Mouse (Mus musculus): ENCODE measurements around the gene Arfip1.
"Not testable (repeated sequence)": the region's sequence is repeated elsewhere in the genome, so short reads cannot be mapped to it uniquely, and the experiment has no call there.

The Arfip1 gene

DNA sequence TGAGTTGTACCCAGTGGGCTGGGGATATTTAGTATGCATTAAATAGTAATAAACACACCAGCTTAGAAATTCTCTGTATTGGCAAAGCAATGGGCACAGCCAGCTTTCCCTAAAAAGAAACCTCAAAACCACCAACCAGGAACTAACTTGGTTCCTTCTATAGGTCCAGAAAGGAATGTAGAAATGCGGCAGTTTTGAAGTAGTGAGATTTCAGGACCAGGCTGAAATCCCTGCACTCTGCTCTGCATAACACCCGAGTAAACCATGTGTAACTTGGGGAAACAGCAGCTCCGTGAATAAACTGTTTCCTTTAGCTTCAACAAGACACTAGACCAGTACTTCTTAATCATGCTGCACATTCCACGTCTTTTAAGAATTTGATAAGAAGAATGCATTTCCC, 1.7 kb downstream of the Arfip1 start:
- no peak for DNase-seq (ENCODE audit: low spot score in 2 of 2)

DNA sequence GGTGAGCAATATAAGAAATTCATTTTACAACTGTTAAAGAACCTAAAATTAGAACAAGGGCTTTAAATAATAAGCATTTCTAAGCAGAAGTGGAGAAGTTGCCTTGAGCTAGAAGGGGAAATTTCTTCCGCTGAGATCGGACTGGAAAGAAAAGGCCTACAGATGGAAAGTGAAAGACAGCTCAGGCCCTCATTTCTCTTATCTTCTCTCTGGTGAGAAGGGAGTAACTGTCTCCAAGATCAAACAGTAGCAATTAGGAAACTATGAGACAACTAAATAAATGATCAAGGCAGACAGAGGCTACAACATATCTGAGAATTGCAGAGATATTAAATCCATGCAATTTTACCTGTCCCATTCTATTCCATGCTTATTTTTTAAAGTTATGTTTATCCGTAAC, 11.9 kb downstream of the Arfip1 start:
- no peak for DNase-seq (ENCODE audit: low spot score in 2 of 2)

DNA sequence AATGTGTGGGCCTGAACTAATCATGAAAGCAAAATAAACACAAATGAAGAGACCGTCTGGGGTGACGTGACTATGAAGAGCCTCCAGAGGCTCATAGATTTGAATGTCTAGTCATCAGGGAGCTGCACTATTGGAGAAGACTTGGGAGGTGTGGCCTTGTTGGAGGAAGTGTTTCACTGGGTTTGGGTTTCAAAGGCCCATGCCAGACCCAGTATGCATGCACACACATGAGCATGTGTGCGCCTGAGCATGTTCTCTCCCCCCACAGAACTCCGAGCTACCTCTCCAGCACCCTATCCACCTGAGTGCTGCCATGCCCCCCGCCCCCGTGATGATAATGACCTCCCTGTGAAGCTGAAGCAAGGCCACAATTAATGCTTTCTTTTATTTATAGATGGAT, 12.8 kb downstream of the Arfip1 start:
- no peak for DNase-seq (ENCODE audit: low spot score in 2 of 2)

DNA sequence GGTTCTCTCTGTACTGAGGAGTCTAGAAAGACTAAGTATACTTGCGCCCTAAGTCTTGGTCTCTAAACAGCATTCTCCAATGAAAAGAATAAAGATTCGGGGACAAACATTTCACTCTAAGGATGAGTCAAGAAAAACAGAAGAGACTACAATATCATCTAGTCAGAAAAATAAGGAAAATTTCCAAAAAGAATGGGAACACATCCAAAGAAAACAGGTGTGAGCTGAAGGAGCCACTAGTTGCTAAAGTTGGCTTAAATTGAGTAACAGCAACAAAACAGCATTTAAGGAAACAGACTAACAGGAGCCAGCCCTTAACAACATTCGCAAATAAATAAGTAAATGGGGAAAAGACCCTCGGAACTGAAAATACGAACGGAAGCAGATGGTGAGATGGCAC, 13.9 kb downstream of the Arfip1 start:
- DNase-seq (ENCODE audit: low spot score in 2 of 2): no peak

DNA sequence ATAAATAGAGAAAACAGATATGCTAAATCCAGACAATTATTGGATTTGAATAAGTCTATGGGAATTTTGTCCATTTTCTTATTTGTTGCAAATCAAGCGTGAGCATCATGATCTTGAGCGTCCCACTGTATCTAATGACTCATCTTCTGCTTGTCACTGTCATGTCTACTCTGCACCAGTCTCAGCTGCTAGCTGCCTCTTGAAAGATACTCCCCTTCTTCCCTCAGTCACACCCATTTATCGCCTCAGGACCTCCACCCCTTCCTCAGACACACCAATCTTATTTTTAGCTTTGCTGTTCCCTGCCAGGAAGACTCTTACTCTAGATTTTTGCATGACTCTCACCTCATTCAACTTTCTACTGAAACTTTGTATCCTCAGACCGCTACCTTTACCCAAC, 19.0 kb downstream of the Arfip1 start:
- DNase-seq (ENCODE audit: low spot score in 2 of 2): no peak

DNA sequence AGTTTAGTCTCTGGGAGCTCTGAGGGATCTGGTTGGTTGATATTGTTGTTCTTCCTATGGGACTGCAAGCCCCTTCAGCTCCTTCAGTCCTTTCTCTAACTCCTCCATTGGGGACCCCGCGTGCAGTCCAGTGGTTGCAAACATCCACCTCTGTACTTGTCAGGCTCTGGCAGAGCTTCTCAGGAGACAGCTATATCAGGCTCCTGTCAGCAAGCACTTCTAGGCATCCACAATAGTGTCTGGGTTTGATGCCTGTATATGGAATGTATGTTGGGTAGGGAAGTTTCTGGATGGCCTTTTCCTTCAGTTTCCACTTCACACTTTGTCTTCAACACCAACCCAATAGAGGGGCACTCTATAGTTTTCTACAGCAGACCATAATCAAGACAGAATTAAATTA, 19.5 kb downstream of the Arfip1 start:
- not testable (repeated sequence) for DNase-seq (ENCODE audit: low spot score in 2 of 2)

DNA sequence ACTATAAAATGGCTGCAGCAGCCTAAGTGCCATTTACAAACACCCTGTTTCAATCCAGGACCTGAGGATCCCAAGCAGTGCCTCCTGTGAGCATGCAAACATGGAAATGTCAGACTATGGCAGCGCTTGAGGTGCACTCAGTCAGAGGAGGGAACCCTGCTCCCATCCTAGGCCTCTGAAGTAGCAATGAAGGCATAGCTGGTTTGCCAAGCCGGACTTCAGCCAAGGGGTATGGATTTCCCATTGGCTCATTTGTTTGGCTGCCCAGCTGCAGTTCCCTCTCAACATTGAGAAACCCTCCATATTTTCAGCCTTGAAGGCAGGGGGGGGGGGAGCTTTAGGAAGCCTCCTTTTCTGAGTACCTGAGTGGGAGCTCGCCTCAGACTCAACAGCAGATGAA, 24.1 kb downstream of the Arfip1 start:
- DNase-seq (ENCODE audit: low spot score in 2 of 2): no peak

DNA sequence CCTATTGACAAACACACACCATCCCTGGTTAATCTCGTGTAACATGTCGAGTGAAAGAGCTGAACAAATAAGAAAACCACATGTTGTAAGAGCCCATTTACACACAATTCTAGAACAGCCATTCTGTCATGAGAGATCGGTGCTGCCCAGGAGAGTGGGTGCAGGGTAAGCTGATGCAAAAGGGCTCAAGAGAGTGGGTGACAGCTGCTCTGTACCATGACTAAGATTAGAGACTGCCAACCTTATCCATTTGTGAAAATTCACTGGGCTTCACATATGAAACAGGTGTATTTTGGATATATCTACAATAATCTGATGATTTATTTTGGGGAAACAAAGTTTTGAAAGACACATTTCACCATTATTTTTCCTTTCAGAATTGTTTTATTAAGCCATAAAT, 26.6 kb downstream of the Arfip1 start:
- no peak for DNase-seq (ENCODE audit: low spot score in 2 of 2)

DNA sequence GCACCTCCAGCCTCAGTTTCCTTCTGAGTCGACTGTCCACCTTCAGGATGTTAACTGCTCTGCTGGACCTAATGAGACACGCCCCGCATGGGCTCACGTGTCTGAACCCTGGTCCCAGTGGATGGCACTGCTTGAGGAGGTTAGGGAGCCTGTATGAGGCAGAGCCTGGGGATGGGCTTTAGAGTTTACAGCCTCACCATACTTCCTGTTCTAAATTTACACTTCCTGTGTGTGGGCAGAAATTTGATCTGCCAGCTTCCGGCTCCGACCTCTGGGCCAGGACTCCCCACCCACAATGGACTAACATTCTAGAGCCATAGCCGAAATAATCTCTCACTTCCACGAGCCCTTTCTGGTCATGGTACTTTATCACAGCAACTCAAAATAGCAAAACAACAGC, 35.2 kb downstream of the Arfip1 start:
- no peak for DNase-seq (ENCODE audit: low spot score in 2 of 2)

DNA sequence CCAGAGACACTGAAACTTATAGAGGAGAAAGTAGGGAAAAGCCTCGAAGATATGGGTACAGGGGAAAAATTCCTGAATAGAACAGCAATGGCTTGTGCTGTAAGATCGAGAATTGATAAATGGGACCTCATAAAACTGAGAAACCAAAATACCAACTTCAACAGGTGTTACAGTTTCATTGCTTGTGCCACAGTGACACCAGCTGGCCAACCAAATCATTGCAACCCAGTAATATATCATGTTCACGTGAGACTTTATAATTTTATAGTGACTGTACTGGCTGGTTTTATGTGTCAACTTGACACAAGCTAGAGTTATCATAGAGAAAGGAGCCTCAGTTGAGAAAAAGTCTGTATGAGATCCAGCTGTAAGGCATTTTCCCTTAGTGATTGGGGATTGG, 40.0 kb downstream of the Arfip1 start:
- peak; percentile 58 to 81 for DNase-seq (ENCODE audit: low spot score in 2 of 2)

DNA sequence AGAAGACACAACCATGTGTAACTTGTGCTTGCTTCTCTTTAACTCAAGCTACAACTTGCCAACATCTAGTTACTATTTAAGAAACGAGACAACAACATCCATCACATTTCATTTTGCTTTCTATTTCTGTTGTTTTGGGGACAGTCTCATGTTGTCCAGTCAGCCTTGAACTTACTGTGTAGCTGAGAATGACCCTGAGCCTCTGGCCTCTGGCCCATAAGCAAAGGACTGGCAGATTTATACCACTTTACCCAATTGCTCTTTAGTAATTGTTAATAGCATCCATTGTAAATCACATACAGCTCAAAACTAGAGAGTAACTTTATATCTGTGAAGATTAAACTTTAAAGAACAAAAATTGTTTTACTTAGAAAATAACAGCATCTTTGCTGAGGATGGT, 40.5 kb downstream of the Arfip1 start:
- DNase-seq (ENCODE audit: low spot score in 2 of 2): no peak

DNA sequence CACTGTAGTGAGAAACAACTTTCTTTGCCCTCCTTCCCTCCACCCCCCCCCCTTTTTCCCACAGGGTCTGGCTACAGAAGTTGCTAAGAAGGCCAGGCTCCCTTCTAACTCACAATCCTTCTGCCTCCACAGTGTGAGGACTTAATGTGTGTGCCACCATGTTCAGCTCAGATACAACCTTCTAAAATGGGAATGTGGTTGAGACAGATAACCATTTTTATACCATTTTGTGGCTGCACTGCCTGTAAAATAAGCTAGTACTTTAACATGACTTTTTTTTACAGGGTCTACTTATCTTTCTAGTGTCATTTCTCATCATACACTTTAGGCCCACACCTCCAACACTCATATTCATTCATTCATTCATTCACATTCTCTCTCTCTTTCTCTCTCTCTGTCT, 41.8 kb downstream of the Arfip1 start:
- no peak for DNase-seq (ENCODE audit: low spot score in 2 of 2)

DNA sequence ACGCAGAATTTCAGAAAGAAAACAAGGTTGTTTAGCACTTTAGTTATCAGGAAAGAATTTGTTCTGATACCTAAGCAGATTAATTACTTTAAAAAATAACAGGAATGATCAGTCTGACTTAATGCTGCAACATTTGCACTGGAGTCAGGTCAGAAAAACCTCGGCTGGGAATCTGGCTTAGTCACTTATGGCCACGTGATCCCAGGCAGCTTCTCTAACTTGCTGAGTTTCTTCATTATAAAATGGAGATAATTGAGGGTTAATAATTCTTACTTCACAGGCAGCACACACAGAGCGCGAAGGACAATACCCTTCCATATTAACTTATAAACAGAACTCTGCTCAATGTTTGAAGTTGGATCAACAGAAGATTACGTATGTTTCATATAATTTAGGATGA, 45.4 kb downstream of the Arfip1 start:
- DNase-seq (ENCODE audit: low spot score in 2 of 2): no peak

DNA sequence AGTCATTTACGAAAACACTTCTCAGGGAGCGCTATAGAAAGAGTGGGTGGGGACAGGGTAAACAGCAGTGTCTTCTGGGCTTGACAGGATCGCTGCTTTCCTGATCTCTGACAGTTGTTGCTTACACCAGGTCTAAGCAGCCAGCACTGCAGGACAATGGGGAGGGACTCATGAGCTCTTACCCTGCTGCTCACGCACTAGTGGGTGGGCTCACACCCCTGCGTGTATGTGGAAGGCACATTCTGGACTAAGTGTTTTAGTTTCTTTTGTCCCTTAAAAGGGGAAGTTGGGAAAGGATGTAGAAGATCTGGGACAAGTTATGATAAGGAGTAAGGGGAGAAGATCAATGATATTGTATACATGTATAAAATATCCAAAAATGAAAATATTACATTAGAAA, 49.2 kb downstream of the Arfip1 start:
- no peak for DNase-seq (ENCODE audit: low spot score in 2 of 2)

DNA sequence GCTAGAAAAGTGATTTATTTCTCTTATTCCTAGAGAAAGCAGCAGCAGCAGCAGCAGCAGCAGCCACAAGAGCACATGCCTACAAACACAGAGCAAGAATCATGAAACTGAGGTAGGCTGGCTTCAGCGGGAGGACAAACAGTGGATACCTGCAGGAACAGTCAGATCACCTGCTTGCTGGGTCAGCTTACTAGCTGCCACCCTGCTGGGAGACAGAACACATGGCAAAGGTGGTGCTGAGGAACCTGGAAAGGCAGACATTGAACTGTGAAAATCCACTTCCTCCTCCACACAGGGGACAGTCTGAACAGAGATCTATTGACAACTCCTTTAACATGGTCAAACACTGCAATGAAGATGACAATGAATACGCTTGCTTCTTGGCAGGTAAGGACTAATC, 53.4 kb downstream of the Arfip1 start:
- DNase-seq (ENCODE audit: low spot score in 2 of 2): no peak

DNA sequence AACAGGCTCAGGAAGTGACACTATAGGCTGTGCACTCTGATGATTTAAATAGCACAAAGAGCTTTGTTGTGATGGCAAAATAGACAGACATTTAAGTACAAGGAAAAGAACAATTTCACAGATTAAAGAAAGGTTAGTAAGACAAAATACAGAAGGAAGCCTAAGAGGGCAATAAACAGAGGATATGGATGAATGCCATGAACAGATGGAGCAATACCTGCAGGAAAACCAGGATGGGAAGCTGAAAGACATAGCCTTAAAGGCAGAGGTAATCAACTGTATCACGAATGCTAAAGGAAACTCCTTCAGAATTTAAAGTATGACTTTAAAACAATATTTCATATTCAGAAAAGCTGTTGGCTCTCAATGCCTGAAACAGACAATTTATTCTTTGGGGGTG, 57.5 kb downstream of the Arfip1 start:
- no peak for DNase-seq (ENCODE audit: low spot score in 2 of 2)

DNA sequence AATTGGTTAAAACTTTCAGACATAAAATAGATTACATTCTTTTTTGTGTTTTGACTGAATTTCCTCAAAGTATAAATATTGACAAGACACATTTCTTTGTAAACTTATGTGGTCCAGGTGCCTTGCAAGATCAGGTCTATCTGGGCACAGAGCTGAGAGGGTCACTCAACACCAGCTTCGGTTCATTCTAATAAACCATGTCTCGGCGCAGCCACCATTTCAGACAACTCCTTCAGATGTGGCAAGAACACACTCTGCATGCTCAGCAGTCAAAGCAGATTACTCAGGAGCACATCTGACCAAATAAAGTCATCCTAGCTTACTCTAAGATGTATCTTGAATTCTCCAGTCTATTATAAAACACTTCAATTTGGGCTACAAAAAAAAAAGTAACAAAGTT, 66.3 kb downstream of the Arfip1 start:
- no peak for DNase-seq (ENCODE audit: low spot score in 2 of 2)

DNA sequence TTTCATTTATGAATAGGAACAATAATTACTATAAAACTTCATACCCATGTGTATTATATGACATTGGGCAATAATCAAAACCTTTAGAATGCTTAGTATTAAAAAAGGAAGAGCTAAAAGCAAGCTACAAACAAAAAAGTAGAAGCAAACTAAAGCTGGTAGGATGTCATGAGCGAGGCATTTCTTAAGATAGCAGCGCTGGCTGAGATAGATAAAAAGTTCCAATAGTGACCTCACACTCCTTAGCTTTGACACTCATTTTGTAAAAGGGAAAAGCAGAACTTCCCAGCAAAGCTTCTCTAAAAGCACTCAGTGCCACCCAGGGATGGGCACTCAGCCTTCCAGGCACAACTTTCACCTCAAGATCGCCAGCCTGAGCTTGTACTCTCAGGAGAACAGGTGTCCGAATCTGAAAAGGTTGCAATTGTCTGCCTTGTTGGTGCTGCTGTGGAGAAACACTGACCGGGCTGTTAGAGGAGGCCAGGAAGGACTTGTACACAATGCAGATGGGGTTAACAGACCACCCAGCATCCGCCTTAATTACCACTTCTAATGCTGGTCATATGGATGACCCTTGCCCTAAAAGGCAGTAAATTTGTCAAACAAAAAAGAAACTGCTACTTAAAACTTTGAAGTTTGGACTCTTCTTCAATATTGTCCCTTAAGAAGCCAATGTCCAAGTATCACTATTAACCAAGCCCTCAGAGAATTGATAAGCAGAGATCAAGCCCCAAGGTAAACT, 69.5 kb downstream of the Arfip1 start:
- no peak for DNase-seq (ENCODE audit: low spot score in 2 of 2)

DNA sequence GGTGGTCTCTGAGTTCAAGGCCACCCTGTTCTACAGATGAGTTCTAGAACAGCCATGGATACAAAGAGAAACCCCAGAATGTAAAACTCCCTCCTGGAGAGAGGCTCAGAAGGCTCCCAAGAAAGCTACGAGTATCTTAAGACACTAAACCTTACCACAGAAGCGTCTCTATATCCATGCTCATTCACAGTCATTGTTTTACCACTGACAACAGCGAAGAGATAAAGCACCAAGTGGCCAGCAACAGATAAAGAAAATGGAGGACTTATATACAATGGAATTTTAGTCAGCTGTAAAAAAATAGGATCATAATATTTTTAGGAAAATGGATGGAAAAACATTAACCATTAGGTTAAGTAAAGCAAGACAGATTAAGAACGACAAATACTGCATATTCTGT, 77.2 kb downstream of the Arfip1 start:
- no peak for DNase-seq (ENCODE audit: low spot score in 2 of 2)

DNA sequence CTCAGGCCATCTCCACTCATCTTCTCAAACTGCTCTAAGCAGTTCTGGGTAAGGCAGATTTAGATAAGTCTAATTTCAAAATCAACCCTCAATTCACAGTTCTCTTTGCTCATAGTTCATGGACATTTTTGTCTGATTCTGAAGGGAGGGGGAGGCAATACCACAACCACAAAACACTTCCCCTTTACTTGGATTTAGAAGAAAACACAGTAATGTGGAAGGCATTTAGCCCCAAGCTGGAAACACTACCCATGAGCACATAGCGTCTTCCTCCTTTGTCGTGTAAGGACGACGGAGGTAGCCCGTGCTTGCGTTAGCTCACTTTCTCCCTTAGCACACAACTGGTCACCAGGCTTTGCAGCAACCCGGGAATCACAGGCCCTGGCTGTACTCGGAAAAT, 78.1 kb downstream of the Arfip1 start:
- no peak for DNase-seq (ENCODE audit: low spot score in 2 of 2)

DNA sequence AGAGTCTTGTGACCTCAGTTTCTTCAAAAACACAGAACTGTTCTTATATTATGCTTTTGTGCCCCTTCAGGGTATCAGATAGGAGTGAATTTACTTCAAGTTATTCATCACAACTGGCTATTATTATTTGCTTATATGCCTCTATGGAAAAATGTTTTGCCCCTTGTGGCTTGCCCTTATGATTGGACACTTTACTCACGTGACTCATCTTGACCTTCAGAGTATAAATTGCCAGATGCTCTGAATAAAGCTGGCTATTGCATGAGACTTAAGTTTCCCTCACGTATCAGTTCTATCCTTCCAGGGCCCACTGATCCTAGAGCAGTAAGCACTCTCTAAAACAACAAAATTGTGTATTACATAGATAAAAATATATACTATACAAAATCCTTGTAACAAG, 80.3 kb downstream of the Arfip1 start:
- DNase-seq (ENCODE audit: low spot score in 2 of 2): no peak

DNA sequence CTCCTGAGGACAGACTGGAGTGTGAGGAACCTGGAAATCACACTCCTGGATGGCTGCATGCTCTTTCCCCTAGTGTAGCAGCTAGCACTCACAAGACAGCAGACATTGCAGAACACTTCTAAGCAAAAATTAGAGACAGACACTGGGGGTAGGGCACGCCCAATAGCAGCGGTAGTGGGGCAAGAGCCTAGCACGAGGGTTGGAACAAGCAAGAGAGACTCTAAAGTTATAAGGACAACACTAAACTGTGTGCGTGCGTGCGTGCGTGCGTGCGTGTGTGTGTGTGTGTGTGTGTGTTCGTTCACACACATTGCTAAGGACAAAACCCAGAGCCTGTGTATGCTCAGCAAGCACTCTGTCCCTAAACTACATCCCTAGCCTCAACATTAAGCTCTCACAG, 81.9 kb downstream of the Arfip1 start:
- DNase-seq (ENCODE audit: low spot score in 2 of 2): no peak

DNA sequence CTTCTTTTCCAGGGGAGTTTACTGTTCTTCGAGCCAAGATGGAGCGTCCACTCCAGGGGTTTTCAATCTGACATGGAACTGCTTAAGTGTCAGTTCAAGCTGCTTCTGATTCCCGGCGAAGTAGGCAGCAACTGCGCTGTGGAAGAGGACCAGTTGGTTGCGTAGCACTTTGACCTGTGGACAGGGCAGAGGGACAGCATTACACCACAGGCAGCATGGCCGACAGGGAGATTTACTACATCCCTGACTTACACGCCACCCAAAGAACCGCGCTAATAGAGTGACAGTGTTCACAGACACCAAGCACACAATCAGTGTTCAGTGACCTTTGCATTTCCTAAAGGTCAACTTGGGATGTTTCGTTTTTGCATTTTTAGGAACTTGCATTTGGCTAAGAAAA, 84.7 kb downstream of the Arfip1 start:
- no peak for DNase-seq (ENCODE audit: low spot score in 2 of 2)

DNA sequence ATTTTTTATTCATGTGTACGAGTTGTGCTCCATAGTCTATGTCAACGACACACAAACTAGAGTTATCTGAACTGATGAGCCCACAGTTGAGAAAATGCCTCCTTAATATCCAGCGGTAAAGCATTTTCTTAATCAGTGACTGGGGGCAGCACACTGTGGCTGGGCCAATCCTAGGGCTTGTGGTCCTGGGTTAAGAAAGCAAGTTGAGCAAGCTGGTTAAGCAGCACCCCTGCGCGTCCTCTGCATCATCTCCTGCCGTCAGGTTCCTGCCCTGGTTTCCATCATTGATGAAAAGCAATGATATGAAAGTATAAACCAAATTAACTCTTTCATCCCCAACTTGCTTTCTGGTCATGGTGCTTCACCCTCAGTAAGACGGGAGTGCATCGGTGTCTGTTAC, 89.8 kb downstream of the Arfip1 start:
- DNase-seq (ENCODE audit: low spot score in 2 of 2): no peak

All from frontal cortex, postnatal 36 days (tissue).